Mouse (Mus musculus): ENCODE measurements around the gene Szt2. TPM values are rescaled to one million over a fixed set of nuclear protein-coding genes. Genes with fewer than 3 reads are reported as not detected.

Szt2 gene
- total RNA-seq, 2 experiments from 2014 or later, result 5.7 to 6.5 TPM

Other genes with a start within 250 kb of the Szt2 start
- 10 to 100 TPM; 16.4 to 17.4 TPM for gene Kdm4a, start 229.2 kb downstream of the Szt2 start, total RNA-seq (2021)
- gene Ptprf, start 117.9 kb downstream of the Szt2 start, total RNA-seq (2021), result 1 to 10 TPM; 2.7 to 3.0 TPM
- 10 to 100 TPM; 36.3 to 37.8 TPM for gene Med8, start 64 bp upstream of the Szt2 start, total RNA-seq (2021)
- 1 to 10 TPM; 5.8 to 7.6 TPM for gene Elovl1, start 18.8 kb upstream of the Szt2 start, total RNA-seq (2021)
- under 1 TPM; 0.69 to 0.97 TPM for gene Cdc20, start 28.1 kb upstream of the Szt2 start, total RNA-seq (2021)
- not detected for gene Mpl, start 48.2 kb upstream of the Szt2 start, total RNA-seq (2021)
- 10 to 100 TPM; 15.3 to 16.8 TPM for gene Tie1, start 80.8 kb upstream of the Szt2 start, total RNA-seq (2021)
- gene 2610528J11Rik, start 117.7 kb upstream of the Szt2 start, total RNA-seq (2021), result not detected
- not detected for gene Tmem125, start 134.8 kb upstream of the Szt2 start, total RNA-seq (2021)
- not detected for gene Cfap57, start 211.5 kb upstream of the Szt2 start, total RNA-seq (2021)
- gene Ebna1bp2, start 211.5 kb upstream of the Szt2 start, total RNA-seq (2021), result 10 to 100 TPM; 21.7 to 28.9 TPM
- gene Olfr62, start 249.7 kb upstream of the Szt2 start, total RNA-seq (2021), result not detected